Mouse (Mus musculus): ENCODE results near the gene Serpina9. TPM values are rescaled to one million over a fixed set of nuclear protein-coding genes. Genes with fewer than 3 reads are reported as not detected.

Serpina9 gene
- 0.39 and 0.78 TPM in 2 replicates for polyA plus RNA-seq (2012; rRNA removed)

DNA sequence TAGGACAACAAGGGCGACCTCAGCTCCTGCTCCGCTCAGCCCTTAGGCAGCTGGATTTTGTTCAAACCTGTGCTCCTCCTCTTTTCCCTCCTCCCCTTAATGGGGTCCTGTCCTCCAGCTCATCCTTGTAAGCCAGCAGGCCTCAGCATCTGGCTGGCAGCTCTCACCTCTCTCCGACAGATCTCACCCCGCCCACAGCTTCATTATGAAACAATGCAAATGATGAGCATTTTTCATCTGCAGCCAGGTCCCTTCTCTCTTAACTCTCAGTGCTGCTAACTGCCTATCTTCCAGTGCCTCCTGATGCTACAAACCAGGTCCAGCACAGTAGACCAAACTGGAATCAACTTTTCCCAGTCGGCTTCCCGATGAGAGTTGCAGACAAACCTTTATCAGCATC is at the start of gene Serpina9:
TSS of gene Serpina9 (minus strand) at position 136 of the 400 bp plus-strand sequence.
- Histone ChIP-seq H3K4me1 (replicated peaks; ENCODE audit: control insufficient read depth, insufficient read depth, low read length) (no peaks in the 10 kb centered on the region), H3K27ac (ENCODE audit: control insufficient read depth, insufficient read depth, low read length) (no peak within 1 kb of the TSS), H3K36me3 (ENCODE audit: control insufficient read depth, insufficient read depth, low read length) (no peaks in the 10 kb centered on the region), H3K4me3 (ENCODE audit: control insufficient read depth, insufficient read depth, low read length) (no peak within 1 kb of the TSS), H3K27me3 (ENCODE audit: control insufficient read depth, insufficient read depth, low read length) (no peaks in the 10 kb centered on the region)
- 92% methylated on average over 6 of the region's 6 CpGs for WGBS
- DNase-seq: no peak
- no peak for TF ChIP-seq CTCF (IDR thresholded peaks at IDR 0.05; ENCODE audit: borderline replicate concordance, control insufficient read depth, extremely low read depth, insufficient read depth, low read length, poor library complexity)
- TF ChIP-seq POLR2A (IDR thresholded peaks at IDR 0.05; ENCODE audit: control insufficient read depth, extremely low read depth, insufficient read depth, low read length, poor library complexity): no peak

DNA sequence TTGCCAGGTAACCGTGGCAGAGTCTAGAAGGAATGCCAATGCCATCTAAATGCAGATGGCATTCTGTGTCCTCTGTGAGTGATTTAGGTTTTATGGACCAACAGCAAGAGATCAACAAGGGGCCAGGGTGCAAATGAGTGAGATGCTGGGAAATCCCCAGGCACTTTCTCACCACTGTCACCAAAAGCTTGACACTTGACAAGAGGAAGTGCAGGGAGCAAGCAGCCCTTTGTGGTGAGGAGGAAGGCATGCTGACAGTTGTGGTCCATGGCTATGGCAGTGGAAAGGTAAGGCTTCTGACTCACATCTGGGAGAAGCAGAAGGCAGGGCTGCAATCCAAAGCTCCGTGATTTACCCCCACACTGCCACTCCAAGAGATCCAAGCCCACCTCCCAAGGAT is 48.3 kb upstream of the Serpina9 start:
- no peak for DNase-seq
- Histone ChIP-seq H3K4me1 (replicated peaks; ENCODE audit: control insufficient read depth, insufficient read depth, low read length) (peaks cover 8% of the 10 kb centered on the region), H3K4me3 (ENCODE audit: control insufficient read depth, insufficient read depth, low read length) (no peak overlapping the region), H3K36me3 (ENCODE audit: control insufficient read depth, insufficient read depth, low read length) (no peaks in the 10 kb centered on the region), H3K27ac (ENCODE audit: control insufficient read depth, insufficient read depth, low read length) (no peak overlapping the region), H3K27me3 (ENCODE audit: control insufficient read depth, insufficient read depth, low read length) (no peaks in the 10 kb centered on the region)
- WGBS: 2% methylated on average over 2 of the region's 2 CpGs
- no peak for TF ChIP-seq CTCF (IDR thresholded peaks at IDR 0.05; ENCODE audit: borderline replicate concordance, control insufficient read depth, extremely low read depth, insufficient read depth, low read length, poor library complexity)
- TF ChIP-seq POLR2A (IDR thresholded peaks at IDR 0.05; ENCODE audit: control insufficient read depth, extremely low read depth, insufficient read depth, low read length, poor library complexity): no peak

DNA sequence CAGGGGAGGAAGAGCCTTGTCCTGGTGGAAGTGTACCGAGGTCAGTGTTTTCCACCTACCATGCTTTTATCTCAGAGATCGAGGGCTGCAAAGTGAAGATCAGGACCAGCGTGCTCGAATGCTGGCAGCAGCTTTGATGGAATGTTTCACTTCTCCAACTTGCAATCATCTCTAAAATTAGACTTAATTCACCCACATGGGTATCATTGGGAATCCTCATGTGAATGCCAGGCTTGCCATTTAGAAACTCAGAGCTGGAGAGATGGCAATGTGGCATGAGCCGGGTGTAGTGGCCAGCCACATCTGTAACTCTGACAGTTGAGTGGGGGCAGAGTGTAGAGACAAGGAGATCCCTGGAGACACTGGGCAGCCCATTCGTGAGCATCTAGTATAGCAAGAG is 46.6 kb upstream of the Serpina9 start:
- Histone ChIP-seq H3K36me3 (ENCODE audit: control insufficient read depth, insufficient read depth, low read length) (no peaks in the 10 kb centered on the region), H3K4me1 (replicated peaks; ENCODE audit: control insufficient read depth, insufficient read depth, low read length) (peaks cover 8% of the 10 kb centered on the region), H3K27ac (ENCODE audit: control insufficient read depth, insufficient read depth, low read length) (no peak overlapping the region), H3K27me3 (ENCODE audit: control insufficient read depth, insufficient read depth, low read length) (no peaks in the 10 kb centered on the region), H3K4me3 (ENCODE audit: control insufficient read depth, insufficient read depth, low read length) (no peak overlapping the region)
- no peak for DNase-seq
- no peak for TF ChIP-seq CTCF (IDR thresholded peaks at IDR 0.05; ENCODE audit: borderline replicate concordance, control insufficient read depth, extremely low read depth, insufficient read depth, low read length, poor library complexity)
- no peak for TF ChIP-seq POLR2A (IDR thresholded peaks at IDR 0.05; ENCODE audit: control insufficient read depth, extremely low read depth, insufficient read depth, low read length, poor library complexity)
- WGBS: 87% methylated on average over 6 of the region's 6 CpGs

DNA sequence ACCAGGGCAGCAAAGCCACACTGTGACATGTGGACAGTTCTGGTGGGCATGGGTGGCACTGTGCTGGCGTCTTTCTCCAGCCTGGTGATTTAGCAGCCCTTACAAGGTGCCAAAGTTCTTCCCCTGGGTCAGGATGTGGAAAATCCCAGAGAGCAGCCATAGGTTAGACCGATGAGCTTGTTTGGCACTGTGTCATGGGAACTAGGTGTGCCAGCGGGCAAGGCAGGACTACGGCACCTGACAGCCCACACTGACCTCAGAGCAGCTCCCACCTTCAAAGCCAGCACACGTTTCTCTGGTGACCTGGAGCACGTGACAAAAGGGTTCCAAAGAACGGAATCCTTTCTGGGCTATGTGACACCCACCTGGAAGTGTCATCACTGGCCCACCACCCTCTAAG is 44.0 kb upstream of the Serpina9 start:
- WGBS: 82% methylated on average over 7 of the region's 7 CpGs
- H3K27me3 ChIP-seq (ENCODE audit: control insufficient read depth, insufficient read depth, low read length): no peaks in the 10 kb centered on the region

DNA sequence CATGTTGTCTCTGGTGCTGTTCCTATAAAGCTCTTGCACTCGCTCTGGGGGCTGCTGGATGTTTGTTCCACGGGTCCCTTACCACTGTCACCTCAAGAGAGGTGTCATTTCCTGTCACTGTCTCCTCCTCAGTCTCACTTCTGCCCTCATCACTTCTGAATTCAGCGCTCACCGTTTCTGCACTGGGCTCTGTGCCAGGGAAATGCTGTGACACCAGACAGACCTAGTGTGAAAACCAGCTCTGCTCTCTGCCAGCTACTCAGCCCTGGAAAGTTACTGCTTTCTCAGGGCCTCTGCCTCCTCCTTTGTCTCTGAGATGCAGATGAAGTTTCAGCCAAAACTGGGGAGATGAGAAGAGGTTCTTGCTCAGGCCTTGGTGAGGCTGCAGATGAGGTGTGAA is 43.5 kb upstream of the Serpina9 start:
- Histone ChIP-seq H3K27ac (ENCODE audit: control insufficient read depth, insufficient read depth, low read length) (no peak overlapping the region), H3K27me3 (ENCODE audit: control insufficient read depth, insufficient read depth, low read length) (no peaks in the 10 kb centered on the region)
- WGBS: 4% methylated on average over 4 of the region's 4 CpGs

More for the DNA sequence above, 44.0 kb upstream of the Serpina9 start:
- Histone ChIP-seq H3K36me3 (ENCODE audit: control insufficient read depth, insufficient read depth, low read length) (no peaks in the 10 kb centered on the region), H3K4me1 (replicated peaks; ENCODE audit: control insufficient read depth, insufficient read depth, low read length) (peaks cover 8% of the 10 kb centered on the region), H3K27ac (ENCODE audit: control insufficient read depth, insufficient read depth, low read length) (no peak overlapping the region), H3K4me3 (ENCODE audit: control insufficient read depth, insufficient read depth, low read length) (no peak overlapping the region)
- TF ChIP-seq CTCF (IDR thresholded peaks at IDR 0.05; ENCODE audit: borderline replicate concordance, control insufficient read depth, extremely low read depth, insufficient read depth, low read length, poor library complexity) (no peak), POLR2A (IDR thresholded peaks at IDR 0.05; ENCODE audit: control insufficient read depth, extremely low read depth, insufficient read depth, low read length, poor library complexity) (no peak)
- DNase-seq: no peak

DNA sequence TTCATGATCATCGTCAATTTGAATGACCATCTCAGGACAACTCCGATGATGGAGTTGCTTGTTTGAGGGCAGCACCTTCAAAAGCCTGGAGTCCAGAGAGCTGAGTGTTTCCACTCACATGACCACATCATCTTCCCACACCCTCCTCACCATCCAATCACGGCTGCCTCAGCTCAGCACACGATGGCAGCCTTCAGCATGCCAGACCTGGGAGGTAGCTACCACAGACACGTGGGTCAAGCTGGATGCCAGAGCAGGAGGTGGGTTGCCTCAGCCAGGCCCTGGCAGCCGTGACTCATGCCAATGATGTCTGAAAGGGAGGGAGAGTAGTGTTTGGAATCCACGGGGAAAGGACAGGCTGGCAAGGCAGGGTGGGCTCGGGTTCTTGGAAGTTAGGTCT is 42.2 kb upstream of the Serpina9 start:
- WGBS: 87% methylated on average over 8 of the region's 8 CpGs
- Histone ChIP-seq H3K4me1 (replicated peaks; ENCODE audit: control insufficient read depth, insufficient read depth, low read length) (peaks cover 4% of the 10 kb centered on the region; the same call in 1 of the 2 replicates), H3K27ac (ENCODE audit: control insufficient read depth, insufficient read depth, low read length) (no peak overlapping the region), H3K4me3 (ENCODE audit: control insufficient read depth, insufficient read depth, low read length) (no peak overlapping the region), H3K36me3 (ENCODE audit: control insufficient read depth, insufficient read depth, low read length) (no peaks in the 10 kb centered on the region), H3K27me3 (ENCODE audit: control insufficient read depth, insufficient read depth, low read length) (no peaks in the 10 kb centered on the region)
- TF ChIP-seq POLR2A (IDR thresholded peaks at IDR 0.05; ENCODE audit: control insufficient read depth, extremely low read depth, insufficient read depth, low read length, poor library complexity) (no peak), CTCF (IDR thresholded peaks at IDR 0.05; ENCODE audit: borderline replicate concordance, control insufficient read depth, extremely low read depth, insufficient read depth, low read length, poor library complexity) (no peak)
- no peak for DNase-seq

More for the DNA sequence above, 43.5 kb upstream of the Serpina9 start:
- H3K4me1 ChIP-seq (replicated peaks; ENCODE audit: control insufficient read depth, insufficient read depth, low read length): peaks cover 6% of the 10 kb centered on the region
- no peak for TF ChIP-seq POLR2A (IDR thresholded peaks at IDR 0.05; ENCODE audit: control insufficient read depth, extremely low read depth, insufficient read depth, low read length, poor library complexity)
- TF ChIP-seq CTCF (IDR thresholded peaks at IDR 0.05; ENCODE audit: borderline replicate concordance, control insufficient read depth, extremely low read depth, insufficient read depth, low read length, poor library complexity): no peak
- no peaks in the 10 kb centered on the region for H3K36me3 ChIP-seq (ENCODE audit: control insufficient read depth, insufficient read depth, low read length)
- no peak for DNase-seq
- no peak overlapping the region for H3K4me3 ChIP-seq (ENCODE audit: control insufficient read depth, insufficient read depth, low read length)

DNA sequence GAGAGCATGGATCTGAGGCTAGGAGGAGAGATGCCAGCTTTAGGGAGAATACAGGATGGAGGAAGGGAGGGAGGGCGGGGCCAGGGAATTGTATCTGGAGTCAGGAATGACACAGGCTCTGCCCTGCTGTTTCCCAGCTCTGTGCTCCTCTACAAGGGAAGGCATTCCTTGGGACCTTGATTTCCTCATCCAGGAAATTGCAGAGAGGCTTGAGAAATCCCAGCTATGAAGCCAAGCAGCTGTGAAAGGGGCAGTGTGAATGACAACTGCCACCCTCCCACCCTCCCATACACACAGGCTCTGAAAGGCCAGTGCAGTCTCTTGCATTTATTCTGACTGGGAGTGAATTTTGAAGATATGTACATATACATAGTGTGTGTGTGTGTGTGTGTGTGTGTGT is 40.4 kb upstream of the Serpina9 start:
- 100% methylated on average over 1 of the region's 1 CpGs for WGBS
- no peak overlapping the region for H3K4me3 ChIP-seq (ENCODE audit: control insufficient read depth, insufficient read depth, low read length)
- H3K36me3 ChIP-seq (ENCODE audit: control insufficient read depth, insufficient read depth, low read length): no peaks in the 10 kb centered on the region
- TF ChIP-seq POLR2A (IDR thresholded peaks at IDR 0.05; ENCODE audit: control insufficient read depth, extremely low read depth, insufficient read depth, low read length, poor library complexity) (no peak), CTCF (IDR thresholded peaks at IDR 0.05; ENCODE audit: borderline replicate concordance, control insufficient read depth, extremely low read depth, insufficient read depth, low read length, poor library complexity) (no peak)
- no peak overlapping the region for H3K27ac ChIP-seq (ENCODE audit: control insufficient read depth, insufficient read depth, low read length)
- H3K27me3 ChIP-seq (ENCODE audit: control insufficient read depth, insufficient read depth, low read length): no peaks in the 10 kb centered on the region
- H3K4me1 ChIP-seq (replicated peaks; ENCODE audit: control insufficient read depth, insufficient read depth, low read length): 0 out of 2 replicates have a peak, but pooled peaks cover 4% of the 10 kb centered on the region
- DNase-seq: no peak

Data from thymus, adult 2 months (tissue).